ENCODE assay signal across 16 mouse cellular contexts in genomic region chr14:27050043-27050442, GRCm38 (mm10). TPM values are rescaled to one million over a fixed set of nuclear protein-coding genes. Genes with fewer than 3 reads are reported as not detected.
DNase-seq lines count a peak whose midpoint lies in the region; ATAC-seq and TF ChIP-seq lines count a peak whose summit lies in the region.
"Had no signal": no experiment of that assay in that cellular context is flagged by ENCODE, and none has a peak within 500 bp of the region (broad histone marks: within the 10 kb centered on the region; RNA-seq: fewer than 3 reads in every experiment).

No protein-coding gene starts in this region.

- H3K27ac ChIP-seq in embryonic fibroblast, embryonic 13.5 days (ENCODE audit: insufficient read depth, low read length): peak overlapping the region; percentile 71; the same call in 1 of the 2 replicates
- peak overlapping the region; percentile 59 for H3K27ac ChIP-seq in hindbrain, embryonic 16.5 days (ENCODE audit: low read depth, low read length)
- H3K27ac ChIP-seq in midbrain, postnatal 0 days (ENCODE audit: low read depth, low read length): 0 out of 2 replicates have a peak overlapping the region, but pooled peaks have one; percentile 8

- peak; percentile 61 for DNase-seq in embryo, embryonic 10 days (ENCODE audit: low spot score)
- no peak for DNase-seq in embryo, embryonic 9.5 days (ENCODE audit: extremely low spot score)
- DNase-seq in midbrain, postnatal 0 days (ENCODE audit: low spot score): peak; percentile 49
- no peak for DNase-seq in right cerebral cortex, postnatal 4 days
- DNase-seq in thymus, adult 18-20 months: no peak
- no peak for DNase-seq in c-Kit-positive CD71-positive TER-119-positive erythroid progenitor cells, embryonic 14.5 days (ENCODE audit: low spot score)
- DNase-seq: cerebellum, postnatal 36 days; lung, postnatal 14 days; right cerebral cortex, adult 18-20 months had no signal

- TF ChIP-seq POLR2A in embryonic fibroblast, embryonic 13.5 days (IDR thresholded peaks at IDR 0.05; ENCODE audit: low read depth, low read length): no peak

- no peaks in the 10 kb centered on the region for H3K36me3 ChIP-seq in hindbrain, embryonic 16.5 days (ENCODE audit: control insufficient read depth, insufficient read depth, low read length)
- peaks cover 7% of the 10 kb centered on the region; the same call in 1 of the 2 replicates for H3K36me3 ChIP-seq in midbrain, postnatal 0 days (ENCODE audit: insufficient read depth, low read length)
- H3K36me3 ChIP-seq: G1E had no signal

- no peak overlapping the region for H3K4me2 ChIP-seq in hindbrain, embryonic 16.5 days (ENCODE audit: low read length)
- no peak overlapping the region for H3K4me2 ChIP-seq in midbrain, postnatal 0 days (ENCODE audit: low read depth, low read length, poor library complexity, severe bottlenecking)

- no peaks in the 10 kb centered on the region for H3K9me3 ChIP-seq in hindbrain, embryonic 16.5 days (ENCODE audit: control insufficient read depth, low read length)
- no peaks in the 10 kb centered on the region for H3K9me3 ChIP-seq in midbrain, postnatal 0 days (ENCODE audit: low read length)
- H3K9me3 ChIP-seq: G1E had no signal

- H3K4me3 ChIP-seq in embryonic fibroblast, embryonic 13.5 days (ENCODE audit: insufficient read depth, low read length): no peak overlapping the region
- no peak overlapping the region for H3K4me3 ChIP-seq in hindbrain, embryonic 16.5 days (ENCODE audit: low read length)
- H3K4me3 ChIP-seq in midbrain, postnatal 0 days (ENCODE audit: low read depth, low read length): no peak overlapping the region
- H3K4me3 ChIP-seq: myocyte had no signal

- TF ChIP-seq CTCF in embryonic fibroblast, embryonic 13.5 days (IDR thresholded peaks at IDR 0.05; ENCODE audit: borderline replicate concordance, insufficient read depth, low read length): no peak
- no peak for TF ChIP-seq CTCF in midbrain, postnatal 0 days (IDR thresholded peaks at IDR 0.05)

- peak; percentile 59 for ATAC-seq in hindbrain, embryonic 16.5 days
- ATAC-seq in midbrain, postnatal 0 days (ENCODE audit: low FRiP score): no peak

- H3K4me1 ChIP-seq in embryonic fibroblast, embryonic 13.5 days (ENCODE audit: control insufficient read depth, insufficient read depth, low read length): peaks cover 22% of the 10 kb centered on the region
- peaks cover 14% of the 10 kb centered on the region for H3K4me1 ChIP-seq in hindbrain, embryonic 16.5 days (ENCODE audit: control insufficient read depth, insufficient read depth, low read depth, low read length)
- H3K4me1 ChIP-seq in midbrain, postnatal 0 days (ENCODE audit: insufficient read depth, low read length): peaks cover 8% of the 10 kb centered on the region

- no peak overlapping the region for H3K9ac ChIP-seq in hindbrain, embryonic 16.5 days (ENCODE audit: low read depth, low read length)
- no peak overlapping the region for H3K9ac ChIP-seq in midbrain, postnatal 0 days (replicated peaks; ENCODE audit: low read length, poor library complexity, severe bottlenecking)

- no peaks in the 10 kb centered on the region for H3K27me3 ChIP-seq in hindbrain, embryonic 16.5 days (replicated peaks; ENCODE audit: control insufficient read depth, insufficient read depth, low read length)
- no peaks in the 10 kb centered on the region; the same call in 1 of the 2 replicates for H3K27me3 ChIP-seq in midbrain, postnatal 0 days (ENCODE audit: insufficient read depth, low read length)

- 17% methylated on average over 9 of the region's 9 CpGs for WGBS in hindbrain, embryonic 16.5 days
- WGBS in midbrain, postnatal 0 days: 24% methylated on average over 9 of the region's 9 CpGs

RNA-seq across cellular contexts. Expression of gene Il17rd, which starts 11.3 kb away (rescaled TPM):
- polyA plus RNA-seq in embryonic fibroblast, embryonic 13.5 days (2011; ENCODE audit: insufficient read length, low read depth, missing spikeins): 10.2 and 19.3 TPM in 2 replicates
- 2.5 and 2.8 TPM in 2 replicates for polyA plus RNA-seq in hindbrain, embryonic 16.5 days (2015; fragmentation: Nextera tagmentation; extraction: Ambion mirVana)
- total RNA-seq in midbrain, postnatal 0 days (2014; rRNA removed): 9.1 TPM in 2 replicates
- 1.2 and 1.5 TPM in 2 replicates for polyA plus RNA-seq in midbrain, postnatal 0 days (2015; fragmentation: Nextera tagmentation; extraction: Ambion mirVana)
- polyA plus RNA-seq: G1E had no signal

RNA-seq across cellular contexts. Expression of gene Hesx1, which starts 55.8 kb away (rescaled TPM):
- not detected in 2 replicates for polyA plus RNA-seq in embryonic fibroblast, embryonic 13.5 days (2011; ENCODE audit: insufficient read length, low read depth, missing spikeins)
- 0.32 and 0.48 TPM in 2 replicates for polyA plus RNA-seq in hindbrain, embryonic 16.5 days (2015; fragmentation: Nextera tagmentation; extraction: Ambion mirVana)
- total RNA-seq in midbrain, postnatal 0 days (2014; rRNA removed): 0.88 TPM in 1 of 2 replicates, not detected in the other
- 0.16 and 0.40 TPM in 2 replicates for polyA plus RNA-seq in midbrain, postnatal 0 days (2015; fragmentation: Nextera tagmentation; extraction: Ambion mirVana)
- total RNA-seq: G1E; heart, adult 8-10 months; layer of hippocampus, adult 18-20 months; liver, adult 2 months had no signal
- polyA plus RNA-seq: G1E; liver, adult 2 months; myocyte had no signal

Comparison
In these comparisons a context has a peak if more than half of its experiments do, and no peak if none do; other contexts are left out.
1. DNase-seq: peak in embryo, embryonic 10 days (single experiment) and midbrain, postnatal 0 days (single experiment); none in embryo, embryonic 9.5 days (single experiment), right cerebral cortex, postnatal 4 days (single experiment), thymus, adult 18-20 months (0 of 2) and c-Kit-positive CD71-positive TER-119-positive erythroid progenitor cells, embryonic 14.5 days (single experiment).
2. H3K27ac ChIP-seq: peak in every context shown above with its lines; median percentile 71 in embryonic fibroblast, embryonic 13.5 days; 59 in hindbrain, embryonic 16.5 days; 8 in midbrain, postnatal 0 days.